Mouse (Mus musculus) retina, embryonic 14.5 days (tissue): Measurements from ENCODE around the gene Smarcd2.
"Not testable (repeated sequence)": the region's sequence is repeated elsewhere in the genome, so short reads cannot be mapped to it uniquely, and the experiment has no call there.

ENCODE experiments used
- DNase-seq: peaks from one replicate; pipeline ENCODE4 v3.0.0-alpha.2; 2015; ENCODE audit warnings: low spot score

Smarcd2 gene

DNA sequence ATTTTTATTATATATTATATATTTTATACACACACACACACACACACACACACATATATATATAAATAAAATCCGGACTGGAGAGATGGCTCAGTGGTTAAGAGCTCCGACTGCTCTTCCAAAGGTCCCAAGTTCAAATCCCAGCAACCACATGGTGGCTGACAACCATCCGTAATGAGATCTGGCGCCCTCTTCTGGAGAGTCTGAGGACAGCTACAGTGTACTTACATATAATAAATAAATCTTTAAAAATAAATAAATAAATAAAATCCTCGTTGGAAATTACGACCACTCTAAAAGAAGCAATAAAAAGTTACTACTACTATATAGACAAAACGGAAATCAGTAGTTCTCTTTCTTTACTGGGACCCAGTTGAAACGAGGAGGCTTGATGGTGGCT is 38.8 kb downstream of the Smarcd2 start:
- DNase-seq = not testable (repeated sequence)

DNA sequence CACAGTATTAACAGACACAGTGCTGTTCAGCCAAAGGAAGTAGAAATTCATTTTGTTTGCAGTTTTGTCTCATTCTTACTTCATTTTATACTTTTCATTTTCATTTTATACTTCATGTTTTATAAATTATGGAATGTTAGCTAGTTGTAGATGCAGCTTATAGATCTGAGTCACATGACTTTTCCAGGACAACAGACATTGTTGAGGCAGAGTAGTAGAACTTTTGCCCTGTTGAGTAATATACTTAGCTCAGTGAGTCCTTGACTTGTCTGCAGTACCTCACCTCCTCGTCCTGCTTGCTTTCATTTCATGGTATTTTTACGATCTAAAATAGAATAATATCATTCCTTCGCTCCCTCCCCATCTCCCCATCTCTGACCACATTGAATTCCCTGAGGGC is 52.2 kb downstream of the Smarcd2 start:
- DNase-seq = no peak

DNA sequence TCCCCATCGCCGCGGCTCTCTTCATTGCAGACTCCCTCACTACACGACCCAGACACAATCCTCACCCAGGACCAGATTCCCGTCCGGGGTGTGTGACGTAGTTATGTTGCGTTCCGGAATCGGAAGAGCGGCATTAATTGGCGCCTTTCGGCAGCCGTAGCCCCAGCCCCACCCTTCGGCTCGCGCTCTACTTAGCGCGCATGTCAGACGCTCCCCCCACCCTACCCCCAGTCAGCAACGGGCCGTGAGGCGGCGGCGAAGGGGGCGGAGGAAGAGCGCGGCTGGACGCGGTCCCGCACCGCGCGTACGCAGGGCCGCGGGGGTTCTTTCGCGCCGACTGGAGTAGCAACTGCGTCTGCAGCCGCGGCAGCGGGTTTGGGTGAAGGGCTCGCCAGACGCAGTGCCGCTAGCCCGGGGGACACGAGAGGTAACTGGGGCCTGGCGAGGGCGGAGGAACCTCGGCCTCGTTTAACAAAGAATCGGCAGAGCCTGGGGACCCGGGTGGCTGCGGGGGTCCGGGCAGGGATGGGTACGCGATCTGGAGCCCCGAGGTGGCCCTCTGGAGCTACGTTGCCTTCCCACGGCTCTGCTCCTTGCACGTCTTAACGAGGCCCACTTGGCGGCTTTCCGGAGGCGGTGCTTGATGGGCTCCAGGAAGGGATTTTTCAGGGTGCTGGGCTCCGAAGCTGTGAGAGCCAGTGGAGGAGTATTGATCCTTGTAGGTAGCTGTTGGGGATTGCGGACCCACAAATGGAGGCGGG is 55.9 kb downstream of the Smarcd2 start, which contains the start of gene Ddx42:
TSS of gene Ddx42 (plus strand) at position 197 of the 761 bp plus-strand sequence.
- peak; percentile 98 for DNase-seq

DNA sequence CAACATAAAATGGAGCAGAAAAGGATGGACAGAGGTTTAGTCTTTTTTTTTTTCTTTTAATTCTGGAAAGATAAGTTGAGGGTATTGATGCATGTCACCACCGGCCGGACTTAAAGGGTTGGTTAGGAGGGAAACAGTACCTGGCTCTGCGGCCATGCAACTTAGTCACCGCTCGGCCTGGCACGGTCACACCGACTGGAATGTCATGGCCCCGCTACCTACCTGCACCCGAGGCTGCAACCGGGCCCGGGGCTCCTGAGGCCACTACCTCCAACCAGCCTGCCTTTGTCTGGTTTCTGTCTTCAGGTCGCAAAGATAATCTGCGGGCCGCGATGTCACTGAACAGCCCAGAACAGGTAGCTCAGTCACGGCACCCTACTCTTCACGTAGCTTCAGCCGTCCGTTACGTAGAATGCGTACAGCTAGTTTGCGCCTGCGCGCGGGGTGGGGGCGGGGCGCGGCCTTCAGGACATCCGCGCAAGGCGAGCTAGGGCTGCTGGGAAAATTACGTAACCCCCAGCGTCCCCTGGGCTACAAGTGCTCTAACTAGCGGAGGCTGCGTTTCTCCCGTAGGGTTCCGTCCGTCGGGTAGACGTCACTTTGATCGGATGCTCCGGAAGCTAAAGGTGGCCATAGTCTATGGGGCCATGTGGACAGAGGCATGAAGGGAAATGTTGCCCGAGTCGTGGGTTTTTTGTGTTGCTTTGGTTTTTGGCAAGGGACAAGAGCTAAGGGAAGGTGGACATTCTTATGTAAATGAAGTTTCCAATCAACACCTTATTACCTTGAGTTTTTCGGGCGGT is 56.6 kb downstream of the Smarcd2 start, which contains the start of gene Ccdc47:
TSS of gene Ccdc47 (minus strand) at position 418 of the 803 bp plus-strand sequence.
- DNase-seq = peak; percentile 99

DNA sequence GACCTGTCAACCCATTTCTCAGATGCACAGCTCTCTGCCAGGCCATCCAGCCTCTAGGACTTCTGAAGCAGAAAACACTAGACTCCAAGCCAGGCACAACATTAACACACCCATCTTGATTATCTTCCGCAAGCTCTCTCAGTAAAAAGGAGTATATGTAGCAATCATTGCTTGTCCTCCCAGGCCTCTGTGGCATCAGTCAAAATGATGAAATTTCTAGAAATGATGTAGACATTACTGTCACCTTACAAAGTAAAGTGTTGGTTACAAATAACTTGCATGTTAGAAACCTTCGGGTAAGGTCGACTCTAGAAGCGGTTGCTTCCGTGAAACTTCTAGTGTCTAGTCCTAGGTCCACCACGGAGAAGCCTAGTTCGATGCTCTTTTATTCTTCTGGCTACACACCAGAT is 57.3 kb downstream of the Smarcd2 start:
- DNase-seq = no peak

DNA sequence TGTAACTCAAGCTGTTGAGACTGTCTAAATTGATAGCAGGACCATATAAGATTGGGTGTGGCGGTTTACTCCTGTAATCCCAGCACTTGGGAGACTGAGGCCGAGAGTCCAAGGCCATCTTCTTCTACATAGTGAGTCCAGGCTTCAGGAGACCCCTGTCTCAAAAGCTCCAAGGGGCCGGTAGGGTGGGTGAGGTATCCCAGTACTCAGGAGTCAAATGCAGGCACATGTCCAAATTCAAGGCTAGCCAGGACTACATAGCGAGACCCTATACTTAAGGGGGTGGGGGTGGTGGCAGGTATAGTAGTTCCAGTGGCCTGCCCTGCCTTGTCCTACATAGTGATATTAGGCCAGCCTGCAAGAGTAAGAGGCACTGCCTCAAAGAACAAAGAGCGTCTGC is 57.9 kb downstream of the Smarcd2 start:
- DNase-seq = no peak
